Mouse (Mus musculus) adrenal gland, postnatal 10 days (tissue): ENCODE results near the gene Zfp568. TPM values are rescaled to one million over a fixed set of nuclear protein-coding genes. Genes with fewer than 3 reads are reported as not detected.

Experiments used
- DNase-seq: peaks from one replicate; pipeline ENCODE4 v3.0.0; 2021; ENCODE audit warnings: mixed read lengths
- total RNA-seq, 2 experiments: library from RNA; stranded (reverse); gene quantifications; 2 replicates each; pipeline ENCODE4 v1.2.3; 2021

The Zfp568 gene
- total RNA-seq, 2 experiments from 2014 or later = 17.0 to 19.8 TPM

- no peak for DNase-seq
Measured at GRCm38 (mm10) chr7:30053591-30053990, 69.8 kb downstream of the Zfp568 start.

GRCm38 (mm10) chr7:30060341-30060740, 76.6 kb downstream of the Zfp568 start:
- DNase-seq = no peak

DNA sequence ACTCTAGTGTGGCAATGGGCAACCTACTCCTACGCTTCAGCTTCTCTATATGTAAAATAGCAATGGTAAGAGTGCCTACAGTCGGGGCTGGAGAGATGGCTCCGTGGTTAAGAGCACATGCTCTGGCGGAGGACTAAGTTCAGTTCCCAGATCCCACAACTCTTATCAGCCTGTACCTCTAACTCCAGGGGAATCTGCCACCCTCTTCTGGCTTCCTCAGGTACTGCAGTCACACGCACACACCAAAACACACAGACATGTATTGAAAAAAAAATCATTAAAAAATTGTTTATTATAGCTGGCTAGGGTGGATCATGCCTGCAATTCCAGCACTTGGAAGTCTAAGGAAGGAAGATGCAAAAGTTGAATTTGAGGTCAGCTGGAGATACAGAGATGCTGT, 78.7 kb downstream of the Zfp568 start:
- DNase-seq = peak; percentile 12

GRCm38 (mm10) chr7:30064622-30065021, 80.9 kb downstream of the Zfp568 start:
- no peak for DNase-seq

DNA sequence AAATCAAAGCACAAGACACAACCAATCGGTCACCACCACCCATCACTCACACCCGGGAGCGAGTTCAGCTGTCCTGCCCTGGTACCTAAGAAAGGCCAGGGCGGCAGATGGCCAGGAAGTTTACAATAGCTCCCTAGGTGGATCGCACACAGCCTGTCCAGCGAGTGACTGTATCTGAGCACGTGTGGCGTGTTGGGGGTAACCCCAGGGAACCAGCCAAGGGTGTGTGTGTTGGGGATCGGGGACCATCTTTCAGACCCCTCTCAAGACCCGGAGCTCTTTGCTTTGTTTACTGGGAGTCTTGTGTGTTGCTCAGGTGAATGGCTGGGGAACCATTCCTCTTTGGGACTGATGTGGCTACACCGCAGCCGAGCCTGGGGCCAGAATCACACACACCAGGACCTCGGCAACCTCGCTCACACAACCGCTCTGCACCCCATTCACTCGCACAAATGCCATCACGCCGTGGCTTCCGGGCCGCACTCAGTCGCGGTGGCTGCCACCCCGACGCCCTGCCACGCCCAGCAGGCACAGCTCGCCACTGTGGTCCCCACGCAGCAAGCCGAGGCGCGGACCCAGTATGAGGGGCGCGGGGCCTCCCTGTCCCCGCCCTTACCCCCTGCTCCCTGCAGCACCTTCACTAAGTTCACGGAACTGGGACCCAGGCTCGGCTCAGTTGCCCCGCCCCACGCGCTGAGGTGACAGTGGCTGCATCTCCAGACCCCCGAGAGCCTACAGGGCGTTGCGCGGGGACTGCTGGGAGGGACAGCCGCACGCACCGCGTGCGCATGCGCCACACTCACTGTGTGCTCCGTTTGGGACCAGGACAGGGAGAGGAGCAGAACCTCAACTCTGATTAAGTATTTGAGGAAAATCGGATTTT, 88.6 kb downstream of the Zfp568 start, which contains the start of gene Zfp82:
Gene Zfp82 (minus strand): TSS at position 755 of the 883 bp plus-strand sequence.
- peak; percentile 88 for DNase-seq

Other genes starting within 250 kb of the Zfp568 start
- 10 to 100 TPM; 13.9 to 14.2 TPM for gene Zfp84, start 215.4 kb upstream of the Zfp568 start, total RNA-seq
- 1 to 10 TPM; 3.0 to 4.8 TPM for gene Zfp30, start 200.0 kb upstream of the Zfp568 start, total RNA-seq
- gene Zfp790, start 167.8 kb upstream of the Zfp568 start, total RNA-seq = 10 to 100 TPM; 12.9 to 19.8 TPM
- 1 to 10 TPM in 1 of 2 experiments, under 1 TPM in 1; 0.87 to 1.2 TPM for gene Zfp940, start 130.3 kb upstream of the Zfp568 start, total RNA-seq
- 1 to 10 TPM; 3.6 to 4.3 TPM for gene Zfp420, start 124.0 kb upstream of the Zfp568 start, total RNA-seq
- 10 to 100 TPM; 10.6 to 13.0 TPM for gene Zfp27, start 77.4 kb upstream of the Zfp568 start, total RNA-seq
- gene Zfp383, start 75.7 kb upstream of the Zfp568 start, total RNA-seq = 1 to 10 TPM; 6.6 to 8.1 TPM
- 10 to 100 TPM in 1 of 2 experiments, 1 to 10 TPM in 1; 7.3 to 11.4 TPM for gene Zfp74, start 29.9 kb upstream of the Zfp568 start, total RNA-seq
- 1 to 10 TPM; 2.3 to 2.8 TPM for gene Zfp14, start 67.4 kb downstream of the Zfp568 start, total RNA-seq
- gene Zfp82, start 88.9 kb downstream of the Zfp568 start, total RNA-seq = 1 to 10 TPM; 1.4 to 2.2 TPM
- gene Gm26920, start 106.5 kb downstream of the Zfp568 start, total RNA-seq = under 1 TPM; 0.63 to 0.73 TPM
- gene Zfp566, start 106.6 kb downstream of the Zfp568 start, total RNA-seq = 1 to 10 TPM; 1.8 to 2.2 TPM
- gene Zfp260, start 110.8 kb downstream of the Zfp568 start, total RNA-seq = 10 to 100 TPM; 42.0 to 44.7 TPM
- gene Zfp382, start 138.0 kb downstream of the Zfp568 start, total RNA-seq = 1 to 10 TPM; 4.1 to 6.5 TPM
- 10 to 100 TPM; 57.4 to 65.2 TPM for gene Zfp146, start 185.8 kb downstream of the Zfp568 start, total RNA-seq
- 1,000 to 10,000 TPM; 1,474 to 1,616 TPM for gene Cox7a1, start 200.2 kb downstream of the Zfp568 start, total RNA-seq
- gene Capns1, start 214.9 kb downstream of the Zfp568 start, total RNA-seq = 100 to 1,000 TPM; 444 to 475 TPM
- 100 to 1,000 TPM; 103 to 108 TPM for gene Polr2i, start 248.0 kb downstream of the Zfp568 start, total RNA-seq
- gene Tbcb, start 248.3 kb downstream of the Zfp568 start, total RNA-seq = 10 to 100 TPM; 73.6 to 81.0 TPM